Mouse (Mus musculus): ENCODE measurements around the gene Zfp119b.
A peak's percentile ranks its signal among the peaks of the same experiment; 100 is the strongest.

The Zfp119b gene

GRCm38 (mm10) chr17:55949400-55949799, at the start of gene Zfp119b:
Zfp119b (minus strand) TSS chr17:55949500.
- DNase-seq, result no peak

DNA sequence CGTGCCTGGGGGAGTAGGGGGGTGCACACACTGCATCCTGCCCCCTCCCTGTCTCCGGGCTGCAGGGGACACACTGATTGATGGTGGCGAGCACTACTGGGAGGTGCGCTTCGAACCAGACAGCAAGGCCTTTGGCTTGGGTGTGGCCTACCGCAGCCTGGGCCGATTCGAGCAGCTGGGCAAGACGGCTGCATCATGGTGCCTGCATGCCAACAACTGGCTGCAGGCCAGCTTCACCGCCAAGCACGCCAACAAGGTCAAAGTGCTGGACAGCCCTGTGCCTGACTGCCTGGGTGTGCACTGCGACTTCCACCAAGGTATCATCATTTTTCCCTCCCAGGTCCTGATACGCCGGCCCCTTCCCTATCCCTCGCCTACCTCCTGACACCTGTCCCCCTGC, 46.7 kb upstream of the Zfp119b start:
- no peak for DNase-seq

DNA sequence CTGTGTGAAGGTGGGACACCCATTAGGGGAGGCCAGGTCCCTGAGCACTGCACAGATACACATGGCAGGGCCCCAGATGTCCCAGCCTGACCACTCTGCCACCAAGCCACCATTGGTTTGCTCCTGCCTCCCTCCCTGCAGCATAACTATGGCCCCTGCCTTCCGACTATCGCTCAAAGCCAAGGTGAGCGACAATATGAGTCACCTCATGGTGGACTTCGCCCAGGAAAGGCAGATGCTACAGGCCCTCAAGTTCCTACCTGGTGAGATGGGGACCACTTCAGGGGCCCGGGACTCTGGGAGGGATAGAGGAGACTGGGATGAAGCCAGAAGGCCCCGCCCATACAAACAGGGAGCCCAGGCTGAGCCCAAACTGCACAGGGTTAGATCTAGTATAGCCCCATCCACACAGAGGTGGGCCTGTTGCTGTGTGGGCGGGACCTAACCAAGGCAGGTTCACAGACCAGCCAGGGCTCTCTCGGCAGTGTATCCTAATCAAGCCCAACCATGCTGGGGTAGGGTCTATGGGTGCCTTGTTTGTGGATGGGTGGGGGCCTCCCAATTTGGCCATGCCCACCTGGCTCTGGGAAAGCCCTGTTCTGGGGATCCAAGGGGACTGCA, 41.1 kb upstream of the Zfp119b start:
- no peak for DNase-seq

GRCm38 (mm10) chr17:55986030-55986961, 37.0 kb upstream of the Zfp119b start, which contains the start of gene Fsd1:
Fsd1 (plus strand) TSS chr17:55986509.
- peak; percentile 86 to 90 for DNase-seq

- no peak for DNase-seq
These were observed 28.0 kb upstream of the Zfp119b start for GRCm38 (mm10) chr17:55977301-55977700.

GRCm38 (mm10) chr17:55976255-55976862, 27.1 kb upstream of the Zfp119b start:
- DNase-seq, result peak; percentile 88

- DNase-seq, result no peak
These were observed 22.2 kb upstream of the Zfp119b start for GRCm38 (mm10) chr17:55971453-55971852.

DNA sequence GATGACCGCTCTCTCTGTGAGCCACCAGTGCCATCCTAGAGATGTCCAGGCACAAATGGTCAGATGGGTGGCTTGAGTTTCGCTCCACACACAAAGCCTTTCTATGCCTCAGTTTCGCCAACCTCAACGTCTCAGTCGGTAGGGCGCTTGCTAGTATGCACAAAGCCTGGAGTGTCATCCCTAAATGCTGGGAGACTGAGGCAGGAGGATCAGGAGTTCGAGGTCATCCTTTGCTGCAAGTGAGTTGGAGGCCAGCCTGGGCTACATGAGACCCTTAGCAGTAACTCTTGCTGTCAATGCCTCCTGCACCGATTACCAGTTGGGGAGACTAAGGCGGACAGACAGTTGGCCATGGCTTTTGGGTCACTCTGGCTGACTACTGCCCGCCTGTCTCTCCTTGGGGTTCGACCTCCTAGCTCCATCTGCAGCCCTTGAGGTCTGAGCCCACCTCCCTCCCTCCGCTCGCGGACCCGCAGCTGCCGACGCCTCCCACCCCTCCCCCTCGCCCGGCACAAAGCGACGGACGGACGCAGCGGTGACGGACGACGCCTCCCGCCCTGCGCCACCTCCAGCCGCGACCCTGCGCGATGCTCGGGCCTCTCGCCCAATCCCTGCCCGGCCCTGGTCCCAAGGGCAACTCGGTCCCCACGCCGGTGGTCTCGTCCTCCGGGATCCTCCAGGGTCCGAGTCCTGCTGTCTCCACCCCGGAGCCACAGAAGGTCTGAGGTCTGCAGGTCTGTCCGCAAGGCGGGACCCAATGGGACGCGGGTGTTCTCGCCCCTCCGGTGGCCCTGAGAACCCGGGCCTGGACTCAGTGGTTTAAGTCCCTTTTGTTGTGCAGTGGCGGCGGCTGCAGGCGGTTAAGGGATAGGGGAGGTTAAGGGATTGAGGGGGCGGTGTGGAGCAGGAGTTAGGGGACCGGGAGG, 20.9 kb upstream of the Zfp119b start, which contains the start of gene Shd:
Shd (plus strand) TSS at position 502 of the 926 bp plus-strand sequence.
- DNase-seq, result peak; percentile 62 to 75

- DNase-seq, result peak in 1 of 2 experiments; percentile 40
These were observed 20.3 kb upstream of the Zfp119b start for GRCm38 (mm10) chr17:55969560-55969959.

DNA sequence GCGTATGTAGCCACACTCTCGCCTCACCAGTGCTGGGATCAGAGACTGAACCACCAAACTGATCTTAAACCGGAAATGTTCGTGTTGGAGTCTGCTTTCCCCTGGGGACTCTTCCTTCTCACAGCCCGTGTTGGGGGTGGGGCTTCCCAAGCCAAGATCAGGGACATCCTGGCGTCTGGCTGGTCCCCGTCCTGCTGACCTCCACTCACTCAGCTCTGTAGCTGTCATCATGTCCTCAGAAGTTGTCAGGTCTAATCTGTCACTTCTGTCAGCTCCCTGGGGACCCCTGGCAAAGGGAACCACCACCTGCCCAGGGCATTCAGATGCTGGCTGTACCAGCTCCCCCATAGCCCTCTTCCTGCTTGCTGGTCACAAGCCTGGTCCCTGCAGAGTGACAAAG, 18.9 kb upstream of the Zfp119b start:
- no peak for DNase-seq

- DNase-seq, result no peak
These were observed 17.9 kb upstream of the Zfp119b start for GRCm38 (mm10) chr17:55967186-55967585.

- no peak for DNase-seq
These were observed 15.7 kb upstream of the Zfp119b start for GRCm38 (mm10) chr17:55964996-55965395.

DNA sequence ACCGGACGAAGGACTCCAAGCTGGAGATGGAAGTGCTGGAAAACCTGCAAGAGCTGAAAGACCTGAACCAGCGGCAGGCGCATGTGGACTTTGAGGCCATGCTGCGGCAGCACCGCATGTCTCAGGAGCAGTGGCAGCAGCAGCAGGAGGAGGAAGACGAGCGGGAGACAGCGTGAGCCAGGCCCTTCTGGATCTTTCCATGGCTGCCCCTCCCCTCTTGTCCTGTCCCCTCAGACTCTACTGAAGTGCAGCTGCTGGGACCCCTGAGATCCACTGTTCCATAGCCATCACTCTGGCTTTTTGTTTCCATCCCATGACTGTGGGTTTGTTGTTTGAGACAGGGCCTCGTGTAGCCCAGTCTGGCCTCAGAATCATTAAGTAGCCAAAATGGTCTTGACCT, 15.2 kb upstream of the Zfp119b start:
- DNase-seq, result no peak

DNA sequence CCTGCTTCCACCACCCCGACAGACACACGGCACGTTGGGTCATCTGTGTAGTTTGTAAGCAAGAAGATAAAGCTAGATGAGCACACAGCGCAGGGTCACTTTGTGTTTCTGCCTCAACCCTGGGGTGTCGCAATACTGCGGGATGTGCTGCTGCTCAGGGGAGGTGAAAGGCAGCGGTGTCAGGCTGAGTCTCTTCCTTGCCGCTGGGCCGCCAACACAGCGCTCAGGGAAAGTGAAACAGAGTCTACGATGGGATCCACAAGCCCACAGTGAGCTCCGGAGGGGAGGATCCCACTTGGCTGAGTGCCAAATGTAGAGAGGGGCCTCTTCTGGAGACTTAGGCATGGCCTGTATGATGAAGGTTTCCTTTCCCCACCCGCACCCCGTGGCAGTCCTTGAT, 13.9 kb upstream of the Zfp119b start:
- peak in 1 of 2 experiments; percentile 10 for DNase-seq

- DNase-seq, result no peak
These were observed 12.3 kb upstream of the Zfp119b start for GRCm38 (mm10) chr17:55961631-55962030.

DNA sequence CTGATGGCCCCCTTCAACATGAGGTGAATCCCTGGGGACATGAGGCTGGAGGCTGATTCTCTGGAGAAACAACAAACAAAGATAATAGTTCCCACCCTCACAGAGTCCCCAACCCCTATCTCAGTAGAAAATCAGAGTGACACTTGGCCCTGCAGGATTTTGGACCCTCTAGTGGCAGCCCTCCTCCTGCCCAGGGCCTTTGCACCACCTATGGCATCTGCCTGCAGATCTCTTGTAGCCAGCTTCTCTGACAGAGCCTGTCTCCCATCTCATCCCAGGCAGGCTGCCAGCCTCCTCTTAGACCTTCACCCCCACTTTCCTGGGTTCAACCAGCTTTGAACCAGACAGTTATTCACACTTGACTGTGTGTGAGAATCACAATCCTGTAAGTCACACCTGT, 11.5 kb upstream of the Zfp119b start:
- DNase-seq, result peak in 1 of 2 experiments; percentile 29

DNA sequence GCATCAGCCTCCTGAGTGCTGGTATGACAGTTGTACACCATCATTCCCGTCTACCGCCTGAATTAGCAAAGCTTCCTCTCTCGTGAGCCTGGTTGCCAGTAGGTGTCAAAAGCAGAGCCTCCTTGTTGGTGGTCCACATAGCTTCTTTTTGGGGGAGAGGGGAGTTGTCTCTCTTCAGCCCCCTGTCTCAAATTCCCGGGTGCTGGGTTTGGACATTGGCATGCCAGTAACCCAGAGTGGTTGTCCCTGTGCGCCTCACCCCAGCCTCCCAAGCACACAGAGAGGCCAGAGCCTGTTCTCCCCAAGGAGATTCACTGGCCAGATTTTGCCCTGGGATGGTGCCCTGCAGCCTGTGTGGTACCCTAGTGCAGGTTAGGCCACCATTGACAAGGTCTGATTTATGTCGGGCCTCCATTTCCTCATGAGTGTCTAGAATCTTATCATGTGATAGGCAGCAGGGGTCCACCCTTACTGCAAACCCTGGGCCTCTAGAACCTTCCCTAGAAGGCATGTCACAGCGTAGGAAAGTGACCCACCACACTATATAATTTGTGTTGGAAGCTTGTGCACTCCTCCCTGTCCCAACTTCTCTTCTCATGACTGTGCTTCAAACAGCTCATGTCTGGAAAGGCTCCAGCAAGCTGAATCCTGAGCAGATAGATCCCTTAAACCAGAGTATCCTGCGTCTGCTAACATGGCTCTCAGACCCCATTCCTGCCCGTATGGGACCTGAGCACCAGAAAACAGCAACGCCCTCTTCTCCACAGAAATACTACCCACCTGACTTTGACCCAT, 10.8 kb upstream of the Zfp119b start:
- peak in 1 of 2 experiments; percentile 23 for DNase-seq

DNA sequence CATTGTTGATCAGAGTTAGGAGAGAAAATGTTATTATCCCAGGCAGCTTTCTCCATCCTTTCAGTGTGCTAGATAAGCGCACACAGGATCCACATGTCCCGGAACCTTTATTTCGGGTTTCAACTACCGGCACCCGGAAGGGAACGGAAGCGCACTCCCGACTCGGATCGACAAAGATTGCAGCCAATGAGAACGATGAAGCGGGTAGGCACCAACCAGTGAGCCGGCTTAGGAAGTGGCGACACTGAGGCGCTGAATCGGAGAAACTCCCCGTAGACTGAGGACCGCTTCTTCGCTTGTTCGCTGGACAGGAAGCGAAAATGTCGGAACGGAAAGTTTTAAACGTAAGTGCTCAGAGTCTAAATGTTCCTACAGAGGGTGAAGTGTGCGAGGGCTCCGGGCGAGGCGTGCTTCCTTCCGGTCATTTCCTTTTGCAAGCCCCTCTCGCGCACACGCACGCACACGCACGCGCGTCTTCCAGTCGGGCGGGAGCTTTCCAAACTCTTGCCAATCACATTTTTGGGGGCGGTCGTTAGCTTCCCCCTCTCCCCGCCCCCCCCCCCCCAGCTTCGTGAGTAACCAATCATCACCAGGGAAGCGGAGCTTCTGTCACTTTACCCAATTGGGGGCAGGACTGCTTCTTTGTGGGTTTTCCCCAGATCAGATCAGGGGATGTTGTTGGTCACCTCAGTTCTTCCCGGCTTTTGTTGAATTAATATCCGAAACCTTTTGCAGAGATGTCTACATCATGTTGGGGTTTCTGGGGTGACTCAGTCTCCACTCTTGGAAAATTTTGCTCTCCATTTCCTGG, 9.8 kb upstream of the Zfp119b start, which contains the start of gene Yju2:
Yju2 (plus strand) TSS at position 182 of the 811 bp plus-strand sequence.
- DNase-seq, result peak; percentile 91 to 93

DNA sequence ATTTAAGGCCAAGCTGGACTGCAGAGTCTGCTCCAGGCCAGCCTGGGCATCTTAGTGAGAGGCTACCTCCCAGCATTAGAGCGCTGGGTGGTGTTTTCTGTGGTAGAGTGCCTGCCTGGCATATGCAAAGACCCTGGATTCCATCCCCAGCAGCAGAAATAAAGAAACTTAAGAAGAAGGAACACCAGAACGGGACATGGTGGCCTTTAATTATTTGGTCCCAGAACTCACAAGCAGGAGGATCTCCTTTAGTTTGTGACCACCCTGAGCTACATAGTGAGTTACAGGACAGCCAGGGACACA, 9.2 kb upstream of the Zfp119b start:
- DNase-seq, result no peak

DNA sequence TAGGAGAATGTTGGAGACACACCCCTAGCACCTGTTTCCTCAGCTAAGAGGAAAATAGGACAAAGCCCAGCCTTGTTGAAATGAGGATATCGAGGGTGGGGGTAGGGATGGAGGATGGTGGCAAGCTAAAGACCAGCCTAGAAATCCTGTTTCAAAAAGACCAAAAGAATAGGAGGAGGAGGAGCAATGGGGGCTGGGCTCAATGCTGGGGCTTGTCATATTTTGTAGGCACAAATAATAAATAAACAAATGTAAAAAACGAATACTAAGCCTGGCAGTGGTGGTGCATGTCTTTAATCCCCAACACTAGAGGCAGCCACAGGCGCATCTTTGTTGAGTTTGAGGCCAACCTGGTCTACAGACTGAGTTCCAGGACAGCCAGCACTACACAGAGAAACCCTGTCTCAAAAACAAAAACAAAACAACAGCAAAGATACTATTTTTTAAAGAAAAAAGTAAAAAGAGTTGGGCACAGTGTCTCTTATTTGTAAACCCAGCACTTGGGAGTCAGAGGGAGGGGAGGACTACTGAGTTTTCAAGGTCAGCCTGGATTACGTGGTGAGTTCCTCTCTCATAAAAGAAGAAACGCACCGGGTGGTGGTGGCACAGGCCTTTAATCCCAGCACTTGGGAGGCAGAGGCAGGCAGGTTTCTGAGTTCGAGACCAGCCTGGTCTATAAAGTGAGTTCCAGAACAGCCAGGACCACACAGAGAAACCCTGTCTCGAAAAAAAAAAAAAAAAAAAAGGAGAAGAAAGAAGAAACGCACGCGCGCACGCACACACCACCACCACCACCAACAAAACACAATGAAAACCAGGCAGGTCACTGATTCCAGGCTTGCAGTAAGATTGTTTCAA, 8.7 kb upstream of the Zfp119b start:
- peak; percentile 20 to 29 for DNase-seq

All from cerebellum, adult 18-20 months (tissue).